8 mouse cellular contexts compared by ENCODE assay signal in genomic region chr6:100882381-100883213, GRCm38 (mm10). TPM values are rescaled to one million over a fixed set of nuclear protein-coding genes. Genes with fewer than 3 reads are reported as not detected.
DNase-seq lines count a peak whose midpoint lies in the region; ATAC-seq and TF ChIP-seq lines count a peak whose summit lies in the region.

No protein-coding gene starts in this region.

- TF ChIP-seq EP300 in MEL (IDR thresholded peaks at IDR 0.05; ENCODE audit: low read depth in 1 of 2, low read length in 2 of 2): no peak
- no peak for TF ChIP-seq EP300 in lung, postnatal 0 days (IDR thresholded peaks at IDR 0.05)

- TF ChIP-seq RAD21 in MEL (IDR thresholded peaks at IDR 0.05; ENCODE audit: low read depth, low read length): peak; percentile 65

- ATAC-seq in hindbrain, embryonic 12.5 days (ENCODE audit: low FRiP score): peak; percentile 9; the same call in 1 of the 2 replicates
- ATAC-seq in lung, postnatal 0 days: peak; percentile 23; the same call in 1 of the 2 replicates

- peak overlapping the region; percentile 26 to 41 for H3K4me3 ChIP-seq in MEL (ENCODE audit: control insufficient read depth in 1 of 2, insufficient read depth in 1 of 2, low read depth in 2 of 2, low read length in 2 of 2)
- H3K4me3 ChIP-seq in hindbrain, embryonic 12.5 days: no peak overlapping the region
- no peak overlapping the region for H3K4me3 ChIP-seq in lung, postnatal 0 days (ENCODE audit: low read depth, low read length)

- no peak overlapping the region for H3K9ac ChIP-seq in MEL (ENCODE audit: control insufficient read depth, low read depth, low read length, poor library complexity, severe bottlenecking)
- no peak overlapping the region for H3K9ac ChIP-seq in hindbrain, embryonic 12.5 days
- no peak overlapping the region for H3K9ac ChIP-seq in lung, postnatal 0 days (replicated peaks; ENCODE audit: low read depth)

- H3K4me1 ChIP-seq in MEL (ENCODE audit: control insufficient read depth in 1 of 2, insufficient read depth in 2 of 2, low read length in 2 of 2): no peaks in the 10 kb centered on the region
- peaks cover 3% of the 10 kb centered on the region for H3K4me1 ChIP-seq in hindbrain, embryonic 12.5 days
- no peaks in the 10 kb centered on the region for H3K4me1 ChIP-seq in lung, postnatal 0 days (ENCODE audit: insufficient read depth, low read depth, low read length)

- WGBS in hindbrain, embryonic 12.5 days: 19% methylated on average over 15 of the region's 15 CpGs
- WGBS in lung, postnatal 0 days: 16% methylated on average over 15 of the region's 15 CpGs

- no peaks in the 10 kb centered on the region for H3K36me3 ChIP-seq in MEL (ENCODE audit: control insufficient read depth in 1 of 2, insufficient read depth in 2 of 2, low read length in 2 of 2)
- no peaks in the 10 kb centered on the region for H3K36me3 ChIP-seq in hindbrain, embryonic 12.5 days
- no peaks in the 10 kb centered on the region for H3K36me3 ChIP-seq in lung, postnatal 0 days (ENCODE audit: insufficient read depth, low read length)

- no peaks in the 10 kb centered on the region for H3K27me3 ChIP-seq in MEL (ENCODE audit: control insufficient read depth in 1 of 2, insufficient read depth in 2 of 2, low read length in 2 of 2)
- H3K27me3 ChIP-seq in hindbrain, embryonic 12.5 days: peaks cover 11% of the 10 kb centered on the region; the same call in 1 of the 2 replicates
- no peaks in the 10 kb centered on the region for H3K27me3 ChIP-seq in lung, postnatal 0 days (replicated peaks; ENCODE audit: insufficient read depth, low read length)

- peak; percentile 75 for DNase-seq in MEL (ENCODE audit: low read depth, low spot score)
- DNase-seq in cerebellum, adult 8-10 months: peak; percentile 64
- DNase-seq in forelimb bud, embryonic 11.5 days (ENCODE audit: low read depth, low spot score): peak; percentile 84
- DNase-seq in layer of hippocampus, postnatal 10 days (ENCODE audit: low spot score in 2 of 2): peak; percentile 90 to 92
- DNase-seq in lung, postnatal 0 days (ENCODE audit: low spot score): peak; percentile 68
- DNase-seq in retina, postnatal 1 day: peak; percentile 81
- peak; percentile 45 for DNase-seq in urinary bladder, postnatal 10 days (ENCODE audit: low spot score)

- peak overlapping the region; percentile 44 for H3K4me2 ChIP-seq in hindbrain, embryonic 12.5 days (replicated peaks)
- peak overlapping the region; percentile 40 for H3K4me2 ChIP-seq in lung, postnatal 0 days (replicated peaks; ENCODE audit: low read depth, low read length)

- no peak overlapping the region for H3K27ac ChIP-seq in MEL (ENCODE audit: control insufficient read depth, low read depth, low read length)
- H3K27ac ChIP-seq in hindbrain, embryonic 12.5 days: no peak overlapping the region
- H3K27ac ChIP-seq in lung, postnatal 0 days (ENCODE audit: low read length): no peak overlapping the region

- TF ChIP-seq CTCF in MEL (IDR thresholded peaks at IDR 0.05 in 2 of 3, conservative IDR thresholded peaks at IDR 0.05 in 1 of 3; ENCODE audit: control insufficient read depth in 1 of 3, insufficient read depth in 1 of 3, low read depth in 2 of 3, low read length in 3 of 3, poor library complexity in 1 of 3, severe bottlenecking in 1 of 3): peak; percentile 74 to 93 (median 85)
- peak; percentile 97 for TF ChIP-seq CTCF in lung, postnatal 0 days (IDR thresholded peaks at IDR 0.05)

- no peaks in the 10 kb centered on the region for H3K79me2 ChIP-seq in MEL (ENCODE audit: control insufficient read depth, insufficient read depth, low read length, poor library complexity)

- TF ChIP-seq POLR2A in MEL (IDR thresholded peaks at IDR 0.05; ENCODE audit: control insufficient read depth in 1 of 2, insufficient read depth in 1 of 2, low read depth in 1 of 2, low read length in 2 of 2, poor library complexity in 1 of 2): no peak

- H3K9me3 ChIP-seq in MEL (replicated peaks; ENCODE audit: insufficient read depth, low read length): no peaks in the 10 kb centered on the region
- 0 out of 2 replicates have a peak, but pooled peaks cover 5% of the 10 kb centered on the region for H3K9me3 ChIP-seq in hindbrain, embryonic 12.5 days (replicated peaks)
- H3K9me3 ChIP-seq in lung, postnatal 0 days (ENCODE audit: low read length): no peaks in the 10 kb centered on the region

TF ChIP-seq in MEL, 35 proteins besides CTCF, POLR2A, EP300 and RAD21:
- TF ChIP-seq USF1 (IDR thresholded peaks at IDR 0.05; ENCODE audit: low read depth, low read length): peak; percentile 78
- peak; percentile 73 for TF ChIP-seq SMC3 (IDR thresholded peaks at IDR 0.05; ENCODE audit: low read depth, low read length)
- TF ChIP-seq CHD1 (IDR thresholded peaks at IDR 0.05; ENCODE audit: low read depth, low read length): no peak
- TF ChIP-seq MXI1 (IDR thresholded peaks at IDR 0.05; ENCODE audit: low read depth, low read length): peak; percentile 13; the same call in 1 of the 2 replicates
- TF ChIP-seq TAL1 (IDR thresholded peaks at IDR 0.05; ENCODE audit: low read length): no peak
- 0 out of 2 replicates have a peak, but pooled peaks have one; percentile 21 for TF ChIP-seq SIN3A (IDR thresholded peaks at IDR 0.05; ENCODE audit: low read length)
- TF ChIP-seq MAX (IDR thresholded peaks at IDR 0.05; ENCODE audit: low read length): peak; percentile 57; the same call in 1 of the 2 replicates
- peak; percentile 28 for TF ChIP-seq ZC3H11A (IDR thresholded peaks at IDR 0.05; ENCODE audit: low read depth, low read length)
- no peak for TF ChIP-seq RCOR1 (IDR thresholded peaks at IDR 0.05; ENCODE audit: low read depth, low read length)
- TF ChIP-seq MYB (IDR thresholded peaks at IDR 0.05; ENCODE audit: low read depth, low read length): no peak
- no peak for TF ChIP-seq UBTF (IDR thresholded peaks at IDR 0.05; ENCODE audit: borderline replicate concordance, insufficient read depth, low read depth, low read length)
- TF ChIP-seq MAZ (IDR thresholded peaks at IDR 0.05; ENCODE audit: low read depth, low read length): 0 out of 2 replicates have a peak, but pooled peaks have one; percentile 23
- no peak for TF ChIP-seq HCFC1 (IDR thresholded peaks at IDR 0.05; ENCODE audit: low read depth, low read length)
- no peak for TF ChIP-seq MEF2A (IDR thresholded peaks at IDR 0.05; ENCODE audit: extremely low read depth, insufficient replicate concordance, low read depth, low read length, poor library complexity, severe bottlenecking)
- peak; percentile 68; the same call in 1 of the 2 replicates for TF ChIP-seq BHLHE40 (IDR thresholded peaks at IDR 0.05; ENCODE audit: borderline replicate concordance, low read depth, low read length)
- TF ChIP-seq GATA1 (IDR thresholded peaks at IDR 0.05; ENCODE audit: low read depth, low read length): no peak
- TF ChIP-seq TBP (IDR thresholded peaks at IDR 0.05; ENCODE audit: low read depth, low read length): 0 out of 2 replicates have a peak, but pooled peaks have one; percentile 8

RNA-seq across cellular contexts. Expression of gene Ppp4r2, which starts 49.2 kb away (rescaled TPM):
- 55.6 and 57.1 TPM in 2 replicates for total RNA-seq in MEL (2012; rRNA removed)
- 10 to 100 TPM in 1 of 2 experiments, not detected in 1; 61.4 TPM for polyA plus RNA-seq in MEL (2012; ENCODE audit: insufficient read depth in 1 of 2, insufficient read length in 2 of 2, low read depth in 1 of 2, low replicate concordance in 2 of 2, missing spikeins in 1 of 2)
- polyA plus RNA-seq in hindbrain, embryonic 12.5 days (2016; fragmentation: Nextera tagmentation; extraction: Ambion mirVana): 27.2 and 29.1 TPM in 2 replicates
- total RNA-seq in layer of hippocampus, postnatal 10 days (2021): 10 to 100 TPM; 72.9 to 74.4 TPM
- 12.1 and 14.3 TPM in 2 replicates for polyA plus RNA-seq in lung, postnatal 0 days (2015; fragmentation: Nextera tagmentation; extraction: Ambion mirVana)

Comparison
In these comparisons a context has a peak if more than half of its experiments do, and no peak if none do; other contexts are left out.
1. H3K4me3 ChIP-seq: peak in MEL (2 of 2); none in hindbrain, embryonic 12.5 days (single experiment) and lung, postnatal 0 days (single experiment).
2. Peak in every context shown above with its lines, with median percentiles within 50 percentile points of each other: DNase-seq.